ENCODE assay signal across 7 mouse cellular contexts in genomic region chr4:59819054-59819472, GRCm38 (mm10). TPM values are rescaled to one million over a fixed set of nuclear protein-coding genes. Genes with fewer than 3 reads are reported as not detected.
A peak's percentile ranks its signal among the peaks of the same experiment; 100 is the strongest.
DNase-seq lines count a peak whose midpoint lies in the region; ATAC-seq lines count a peak whose summit lies in the region.

No protein-coding gene starts in this region.

- no peaks in the 10 kb centered on the region for H3K9me3 ChIP-seq in megakaryocyte, embryonic 14.5 days
- no peaks in the 10 kb centered on the region for H3K9me3 ChIP-seq in forebrain, embryonic 12.5 days

- 32% methylated on average over 7 of the region's 7 CpGs for WGBS in forebrain, embryonic 12.5 days

- no peak for ATAC-seq in megakaryocyte, adult 5-6 weeks (ENCODE audit: poor library complexity, severe bottlenecking)
- peak; percentile 69 for ATAC-seq in forebrain, embryonic 12.5 days (ENCODE audit: low FRiP score)

- H3K27ac ChIP-seq in forebrain, embryonic 12.5 days = peak overlapping the region; percentile 83

- no peaks in the 10 kb centered on the region for H3K27me3 ChIP-seq in megakaryocyte, embryonic 14.5 days (replicated peaks)
- no peaks in the 10 kb centered on the region for H3K27me3 ChIP-seq in forebrain, embryonic 12.5 days

- H3K4me2 ChIP-seq in forebrain, embryonic 12.5 days = peak overlapping the region; percentile 31

- H3K36me3 ChIP-seq in megakaryocyte, embryonic 14.5 days (replicated peaks; ENCODE audit: low read length) = peaks cover 87% of the 10 kb centered on the region
- no peaks in the 10 kb centered on the region for H3K36me3 ChIP-seq in forebrain, embryonic 12.5 days (replicated peaks)

- peak overlapping the region; percentile 81 for H3K4me3 ChIP-seq in megakaryocyte, embryonic 14.5 days (replicated peaks)
- no peak overlapping the region for H3K4me3 ChIP-seq in forebrain, embryonic 12.5 days (replicated peaks)

- no peak overlapping the region for H3K9ac ChIP-seq in forebrain, embryonic 12.5 days

- DNase-seq in kidney, postnatal 10 days = peak; percentile 49
- peak; percentile 25 to 47 for DNase-seq in thymus, postnatal 36 days
- no peak for DNase-seq in adrenal gland, postnatal 4 days (ENCODE audit: low spot score in 2 of 2)
- DNase-seq in urinary bladder, postnatal 25 days (ENCODE audit: low spot score) = no peak

- H3K4me1 ChIP-seq in megakaryocyte, embryonic 14.5 days = peaks cover 98% of the 10 kb centered on the region
- H3K4me1 ChIP-seq in forebrain, embryonic 12.5 days = peaks cover 37% of the 10 kb centered on the region

RNA-seq across cellular contexts. Expression of gene Snx30, which starts 13.4 kb away (rescaled TPM):
- 12.1 and 19.2 TPM in 2 replicates for polyA plus RNA-seq in megakaryocyte, embryonic 14.5 days (2012; ENCODE audit: insufficient read depth, low replicate concordance)
- 16.8 and 17.9 TPM in 2 replicates for total RNA-seq in megakaryocyte, adult 5-6 weeks (2015)
- 28.2 and 29.7 TPM in 2 replicates for total RNA-seq in megakaryocyte, adult 5-6 weeks (2017)
- 12.1 and 13.4 TPM in 2 replicates for polyA plus RNA-seq in forebrain, embryonic 12.5 days (2016; fragmentation: Nextera tagmentation; extraction: Ambion mirVana)
- 10 to 100 TPM; 13.2 to 14.0 TPM for total RNA-seq in adrenal gland, postnatal 4 days (2021)

RNA-seq across cellular contexts. Expression of gene Inip, which starts 17.7 kb away (rescaled TPM):
- polyA plus RNA-seq in megakaryocyte, embryonic 14.5 days (2012; ENCODE audit: insufficient read depth, low replicate concordance) = 6.1 and 9.7 TPM in 2 replicates
- total RNA-seq in megakaryocyte, adult 5-6 weeks (2015) = 41.6 and 49.0 TPM in 2 replicates
- 47.3 and 52.7 TPM in 2 replicates for total RNA-seq in megakaryocyte, adult 5-6 weeks (2017)
- 100 and 111 TPM in 2 replicates for polyA plus RNA-seq in forebrain, embryonic 12.5 days (2016; fragmentation: Nextera tagmentation; extraction: Ambion mirVana)
- total RNA-seq in adrenal gland, postnatal 4 days (2021) = 10 to 100 TPM; 21.8 to 24.1 TPM

Comparison
In these comparisons a context has a peak if more than half of its experiments do, and no peak if none do; other contexts are left out.
1. DNase-seq: peak in kidney, postnatal 10 days (single experiment) and thymus, postnatal 36 days (2 of 2); none in adrenal gland, postnatal 4 days (0 of 2) and urinary bladder, postnatal 25 days (single experiment).